Mouse (Mus musculus): ENCODE data around the gene Nat10.

Nat10 gene

DNA sequence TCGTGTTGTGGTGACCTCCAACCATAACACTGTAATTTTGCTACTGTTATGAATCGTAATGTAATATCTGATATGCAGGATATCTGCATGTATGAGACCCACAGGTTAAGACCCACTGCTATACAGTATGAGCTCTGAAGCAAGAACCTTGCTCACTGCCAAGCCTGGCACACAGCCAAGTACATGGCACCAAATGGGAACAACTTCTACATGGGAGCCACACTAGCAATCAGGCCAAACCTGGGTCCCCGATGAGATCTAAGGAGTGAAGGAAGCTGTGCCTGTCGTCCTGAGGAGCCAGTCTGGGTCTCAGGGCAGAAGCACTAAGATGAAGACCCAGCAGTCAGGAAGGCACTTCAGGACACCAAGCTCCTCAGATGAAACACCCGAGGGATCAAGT, 15.6 kb downstream of the Nat10 start:
- peak; percentile 24 to 58 for DNase-seq

GRCm38 (mm10) chr2:103743988-103744387, 17.1 kb downstream of the Nat10 start:
- peak; percentile 62 to 79 for DNase-seq

DNA sequence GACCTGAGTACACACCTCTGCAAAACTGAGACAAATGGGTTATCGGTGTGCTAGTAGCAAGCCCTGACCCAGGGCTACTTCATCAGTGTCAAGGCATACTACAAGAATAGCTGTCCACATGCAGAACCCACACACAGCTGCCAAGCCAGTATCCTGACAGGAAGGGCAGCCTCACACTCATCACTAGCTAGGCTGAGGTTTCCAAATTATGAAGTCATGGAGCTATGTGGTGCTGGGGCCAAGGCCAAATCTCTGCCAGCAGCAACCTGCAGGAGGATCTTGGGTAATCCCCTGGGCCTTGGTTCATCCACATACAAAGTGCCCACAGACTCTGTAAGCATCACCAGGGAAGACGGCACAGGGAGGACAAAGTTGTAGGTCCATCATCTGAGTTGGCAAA, 17.5 kb downstream of the Nat10 start:
- DNase-seq, result no peak

DNA sequence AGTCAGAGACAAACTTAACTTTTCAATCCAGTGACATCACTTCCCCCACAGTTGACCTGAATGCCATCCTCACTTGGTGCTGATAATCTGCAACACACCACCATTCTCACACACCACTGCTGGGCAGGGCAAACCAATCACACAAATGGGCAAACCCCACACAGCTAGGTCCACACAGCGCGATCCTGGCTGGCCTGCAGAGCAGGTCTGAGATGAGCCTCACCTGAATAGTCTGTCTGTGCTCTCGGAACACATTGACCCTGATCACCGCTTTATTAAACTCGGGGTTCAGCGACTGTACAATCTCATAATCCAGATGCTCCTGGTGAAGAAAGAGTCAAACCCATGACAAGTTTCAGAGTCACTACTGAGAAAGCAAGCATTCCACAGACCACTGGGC, 18.2 kb downstream of the Nat10 start:
- no peak for DNase-seq

DNA sequence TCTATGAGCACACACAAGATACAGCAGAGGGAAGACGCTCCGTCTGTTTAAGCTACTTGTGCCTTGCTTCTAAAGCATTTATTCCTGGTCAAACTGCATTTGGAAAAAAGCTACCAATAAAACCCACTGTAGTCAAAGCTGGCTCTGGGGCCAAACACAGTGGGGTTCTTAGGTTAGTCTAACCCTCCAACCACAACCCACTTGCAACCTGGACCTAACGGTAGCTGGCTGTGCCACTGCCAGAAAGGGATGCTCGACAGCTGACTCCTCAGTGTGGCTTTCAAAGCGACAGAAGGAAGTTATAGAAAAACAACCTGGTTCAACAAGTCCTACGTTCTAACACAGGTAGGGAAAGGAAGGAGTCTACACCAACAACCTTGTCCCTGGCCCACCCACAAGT, 29.6 kb downstream of the Nat10 start:
- no peak for DNase-seq

GRCm38 (mm10) chr2:103730999-103731398, 30.1 kb downstream of the Nat10 start:
- no peak for DNase-seq

- no peak for DNase-seq
These were observed 33.0 kb downstream of the Nat10 start for GRCm38 (mm10) chr2:103728027-103728540.

DNA sequence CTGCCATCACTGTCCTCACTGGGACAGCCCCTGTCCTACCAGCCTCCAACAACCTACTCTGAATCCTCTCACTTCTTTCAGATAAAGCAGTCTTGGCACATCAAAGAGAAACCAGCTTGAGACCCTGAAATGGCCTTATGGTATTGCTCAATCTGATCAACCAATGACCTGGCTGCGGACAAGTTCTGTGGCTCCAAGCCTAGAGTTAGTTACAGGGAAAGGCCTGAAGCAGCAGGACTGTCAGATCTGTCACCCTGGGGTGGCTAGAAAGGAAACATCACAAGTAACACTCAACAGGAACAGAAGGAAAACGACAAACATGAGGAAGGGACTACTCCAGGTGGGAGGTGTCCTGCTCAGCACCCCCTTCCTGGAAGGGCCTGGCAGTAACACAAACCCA, 36.5 kb downstream of the Nat10 start:
- DNase-seq, result no peak

GRCm38 (mm10) chr2:103719292-103719646, 41.8 kb downstream of the Nat10 start:
- DNase-seq, result no peak

- DNase-seq, result peak; percentile 83 to 89
These were observed 42.3 kb downstream of the Nat10 start for GRCm38 (mm10) chr2:103718594-103719291.

DNA sequence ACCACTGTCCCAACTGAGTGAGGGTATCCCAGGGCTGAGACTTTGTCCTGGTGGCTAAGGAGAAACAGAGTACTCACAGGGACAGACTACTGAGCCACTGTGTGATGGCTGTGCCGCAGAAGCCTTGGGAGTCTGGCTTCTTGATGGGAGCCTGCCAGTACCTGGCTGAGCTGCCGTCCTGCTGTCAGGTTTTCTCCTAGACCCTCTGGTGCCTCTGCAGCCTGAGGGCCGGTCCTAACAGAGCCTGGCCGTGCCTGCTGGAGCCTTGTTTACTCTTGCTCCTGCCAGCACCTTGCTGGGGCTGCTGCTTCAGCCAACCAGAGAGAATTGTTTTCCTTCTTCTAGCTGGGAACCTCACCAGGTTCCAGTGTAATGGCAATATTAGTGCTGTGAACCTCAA, 46.7 kb downstream of the Nat10 start:
- peak; percentile 48 to 61 for DNase-seq

- DNase-seq, result no peak
These were observed 47.2 kb downstream of the Nat10 start for GRCm38 (mm10) chr2:103713831-103714230.

DNA sequence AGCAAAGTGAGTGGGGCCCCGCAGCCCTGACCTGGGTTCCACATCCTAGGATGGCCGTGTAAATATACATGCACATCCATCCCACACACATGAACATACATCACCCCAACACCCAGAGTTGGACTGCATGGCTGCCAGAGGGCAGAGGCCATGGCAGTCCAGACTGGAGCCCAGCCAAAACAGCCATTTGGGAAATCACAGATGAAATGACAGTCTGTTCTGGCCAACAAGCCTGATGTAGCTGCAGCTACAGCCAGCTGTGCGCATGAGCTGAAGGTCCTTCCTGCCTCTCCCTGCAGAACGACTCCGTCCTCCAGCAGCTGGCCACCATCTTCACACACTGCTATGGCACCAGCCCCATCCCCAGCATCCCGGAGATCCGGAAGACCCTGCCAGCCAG, 50.2 kb downstream of the Nat10 start:
- DNase-seq, result no peak

DNA sequence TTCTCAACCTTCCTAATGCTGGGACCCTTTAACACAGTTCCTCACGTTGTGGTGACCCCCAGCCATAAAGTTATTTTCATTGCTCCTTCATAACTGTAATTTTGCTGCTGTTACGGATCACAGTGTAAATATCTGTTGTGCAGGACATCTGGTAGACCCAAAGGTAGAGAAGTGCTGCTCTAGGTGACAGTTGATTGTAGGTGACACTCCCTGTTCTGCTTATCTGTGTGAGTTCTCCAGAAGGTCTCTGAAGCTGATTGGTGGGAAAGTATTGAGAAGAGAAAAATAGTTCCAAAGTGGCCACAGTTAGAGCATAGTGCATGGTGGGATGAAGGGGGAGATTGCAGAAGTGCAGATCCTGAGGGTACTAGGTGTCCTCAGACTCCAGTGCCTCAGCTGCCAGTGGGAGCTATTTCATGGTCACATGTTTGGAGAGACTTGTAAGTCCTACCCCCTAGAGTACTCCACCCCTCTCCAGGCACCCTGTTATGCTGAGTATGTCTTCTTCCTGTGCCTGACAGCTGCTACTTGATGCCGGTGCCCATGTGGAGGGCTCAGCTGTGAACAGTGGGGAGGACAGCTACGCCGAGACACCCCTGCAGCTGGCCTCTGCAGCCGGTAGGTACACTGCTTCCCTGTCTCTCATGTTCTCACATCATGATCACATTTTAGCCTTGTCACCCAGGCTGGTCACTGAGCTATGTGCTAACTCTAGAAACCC, 53.9 kb downstream of the Nat10 start:
- no peak for DNase-seq

DNA sequence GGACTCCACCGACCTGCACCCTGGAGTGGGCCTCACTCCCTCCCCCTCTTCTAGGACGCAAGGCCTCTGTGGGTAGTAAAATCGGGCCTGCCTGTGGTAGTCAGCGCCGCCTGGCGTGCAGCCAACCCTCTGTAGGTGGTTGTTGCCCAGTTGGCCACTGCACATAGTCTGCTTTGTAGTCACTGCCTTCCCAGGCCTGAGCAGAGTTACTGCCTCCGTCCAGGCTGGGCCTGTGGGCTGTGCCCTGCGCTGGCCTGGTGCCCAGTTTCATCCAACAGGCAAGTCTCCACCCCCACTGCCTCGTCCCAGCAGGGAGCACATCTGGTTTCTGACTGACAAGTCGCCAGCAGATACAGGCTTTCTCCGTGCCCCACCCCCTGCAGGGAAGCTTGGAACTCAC, 54.8 kb downstream of the Nat10 start:
- peak; percentile 53 to 74 for DNase-seq

DNA sequence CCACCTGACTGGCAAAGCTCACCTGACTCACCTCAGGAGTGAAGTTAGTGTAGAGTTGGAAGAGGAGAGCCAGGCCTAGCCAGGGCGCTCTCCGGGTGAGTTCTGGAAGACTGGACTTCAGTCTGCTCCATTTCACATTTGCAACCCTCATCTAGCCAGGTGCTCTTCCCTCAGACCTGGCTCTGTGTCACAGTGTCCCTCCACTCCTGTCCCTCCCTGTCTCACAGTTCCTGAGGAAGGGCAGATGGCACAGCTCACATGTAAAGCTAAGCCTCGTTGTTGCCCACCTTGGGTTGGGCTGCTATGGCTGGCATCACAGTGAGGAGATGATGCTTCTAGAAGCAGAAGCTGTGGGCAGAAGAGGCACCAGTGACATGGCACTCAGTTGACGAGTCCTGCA, 55.2 kb downstream of the Nat10 start:
- peak; percentile 38 to 48 for DNase-seq

GRCm38 (mm10) chr2:103703865-103704264, 57.2 kb downstream of the Nat10 start:
- DNase-seq, result no peak

GRCm38 (mm10) chr2:103703336-103703735, 57.7 kb downstream of the Nat10 start:
- no peak for DNase-seq

DNA sequence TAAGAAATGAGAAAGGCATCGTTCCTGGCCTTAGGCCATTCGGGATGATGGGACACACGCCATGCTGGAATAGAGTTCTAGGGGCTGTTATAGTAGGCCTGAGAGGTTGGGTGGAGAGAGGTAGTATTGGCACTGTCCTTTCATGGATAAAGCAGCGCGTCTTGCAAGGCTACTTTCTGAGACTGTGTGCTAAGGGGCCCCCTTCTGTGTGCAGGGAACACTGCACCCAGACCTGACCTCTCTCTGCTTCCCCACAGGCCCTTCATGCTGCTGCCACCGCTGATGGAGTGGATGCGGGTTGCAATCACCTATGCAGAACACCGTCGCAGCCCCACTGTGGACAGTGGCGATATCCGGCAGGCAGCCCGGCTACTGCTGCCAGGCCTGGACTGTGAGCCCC, 60.6 kb downstream of the Nat10 start:
- no peak for DNase-seq

- DNase-seq, result peak; percentile 34 to 62
These were observed 64.9 kb downstream of the Nat10 start for GRCm38 (mm10) chr2:103696177-103696576.

GRCm38 (mm10) chr2:103694777-103695563, 66.1 kb downstream of the Nat10 start:
- no peak for DNase-seq

DNA sequence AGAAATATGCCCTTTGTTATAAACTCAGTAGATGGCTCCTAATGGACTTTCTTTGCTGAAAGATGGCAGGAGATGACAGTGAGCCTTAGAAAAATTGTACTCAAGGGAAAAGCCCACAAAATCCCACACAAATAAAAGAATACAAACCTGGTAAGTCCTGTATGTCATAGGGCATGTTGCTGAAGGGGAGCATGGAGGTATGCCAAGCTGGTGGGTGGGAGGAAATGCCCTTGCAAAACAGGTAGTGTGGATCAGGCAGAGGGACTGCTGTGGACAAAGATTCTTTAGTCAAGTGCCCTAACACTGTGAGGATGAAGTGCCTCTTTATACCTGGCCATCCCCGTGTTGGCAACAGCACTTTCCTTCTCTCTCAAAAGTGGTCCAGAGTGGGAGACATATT, 68.3 kb downstream of the Nat10 start:
- DNase-seq, result no peak

- no peak for DNase-seq
These were observed 69.8 kb downstream of the Nat10 start for GRCm38 (mm10) chr2:103691278-103691677.

DNA sequence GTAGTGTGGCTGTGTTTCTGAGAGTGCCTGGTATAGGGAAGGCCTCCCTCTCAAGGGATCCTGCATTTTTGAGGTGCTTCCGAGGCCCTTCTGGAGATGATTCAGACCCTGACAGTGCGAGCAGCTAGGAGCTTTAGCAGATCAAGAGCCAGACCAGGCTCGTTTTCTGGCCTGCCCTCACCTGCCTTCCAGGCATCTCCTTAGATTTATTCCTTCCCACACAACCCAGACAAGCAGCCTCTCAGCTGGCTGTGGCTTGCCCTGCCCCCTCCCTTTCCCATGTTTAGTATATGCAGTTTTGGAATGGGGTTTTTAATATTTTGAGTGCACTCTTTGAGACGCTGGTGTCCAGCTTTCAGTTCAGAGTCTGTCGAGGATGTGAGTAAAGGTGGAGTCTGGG, 70.2 kb downstream of the Nat10 start:
- DNase-seq, result no peak

Data from cerebellum, postnatal 25 days (tissue).